Mouse (Mus musculus): ENCODE data around the gene Exoc3l. TPM values are rescaled to one million over a fixed set of nuclear protein-coding genes. Genes with fewer than 3 reads are reported as not detected.

Gene Exoc3l
- total RNA-seq (2023), result 1 to 10 TPM; 1.0 to 1.5 TPM

DNA sequence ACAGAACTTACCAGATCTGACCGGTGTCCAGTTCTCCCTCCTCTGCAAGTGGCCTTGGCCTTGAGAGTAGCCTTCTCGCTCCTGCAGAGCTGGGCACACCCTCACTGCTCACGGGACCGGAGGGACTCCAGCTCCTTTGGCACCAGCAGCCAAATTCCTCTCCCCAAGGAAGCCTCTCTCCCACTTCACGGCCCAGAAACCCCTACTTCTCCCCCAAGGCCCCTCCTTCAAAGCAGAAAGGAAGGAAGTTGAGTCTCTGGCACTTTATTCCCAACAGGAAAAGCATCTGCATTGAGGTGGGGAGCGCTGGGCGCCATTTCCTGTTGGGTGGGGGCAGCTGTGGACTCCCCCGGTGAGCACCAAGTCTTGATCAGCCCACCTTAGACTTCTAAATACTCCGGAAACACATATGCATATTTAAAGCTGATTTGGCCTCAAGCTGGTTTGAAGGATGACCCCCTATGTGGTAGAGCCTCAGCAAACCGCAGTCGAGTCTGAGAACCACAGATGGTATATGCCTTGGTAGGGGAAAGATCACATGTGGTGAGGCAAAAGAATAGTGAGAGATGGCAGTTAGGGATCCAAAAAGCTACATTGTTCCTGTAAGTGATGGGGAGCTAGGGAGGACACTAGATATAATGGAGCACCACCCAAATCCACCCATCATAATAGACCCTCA is at the start of gene Exoc3l:
TSS of gene Exoc3l (minus strand) at position 207 of the 679 bp plus-strand sequence.

DNA sequence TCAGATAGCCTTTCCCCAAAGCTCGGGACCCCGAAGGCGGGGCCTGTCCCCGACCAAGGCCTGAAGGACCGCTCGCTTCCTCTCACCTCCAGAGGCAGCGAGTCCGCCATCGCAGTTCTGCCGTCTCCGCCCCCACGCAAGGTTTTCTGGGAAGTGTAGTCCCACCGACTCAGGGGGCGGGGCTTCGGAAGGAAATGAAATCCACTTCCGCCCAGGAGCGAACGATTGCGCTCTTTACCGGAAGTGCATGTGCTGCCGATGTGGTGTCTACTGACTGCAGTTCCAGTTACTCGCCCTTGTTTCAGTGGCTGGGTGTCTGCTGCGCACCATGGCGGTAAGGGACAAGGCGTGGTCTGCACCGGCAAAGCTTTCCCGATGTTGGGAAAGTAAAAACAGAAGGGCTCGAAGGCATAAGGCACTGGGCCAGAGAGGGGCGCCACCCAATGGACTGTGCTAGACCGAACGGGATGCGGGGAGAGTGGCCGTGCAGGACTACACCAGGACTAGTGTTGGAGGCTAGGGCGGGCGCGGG is 30.3 kb upstream of the Exoc3l start, which contains the start of the genes Lrrc29 and Tmem208:
TSS of gene Lrrc29 (minus strand) at position 138 of the 532 bp plus-strand sequence.
TSS of gene Tmem208 (plus strand) at position 214 of the 532 bp plus-strand sequence.

GRCm38 (mm10) chr8:105305211-105306145 is 9.6 kb upstream of the Exoc3l start, which contains the start of gene Elmo3:
TSS of gene Elmo3 (plus strand) at chr8:105305601.

GRCm38 (mm10) chr8:105297511-105298192 is 1.8 kb upstream of the Exoc3l start, which contains the start of gene E2f4:
TSS of gene E2f4 (plus strand) at chr8:105297663.

DNA sequence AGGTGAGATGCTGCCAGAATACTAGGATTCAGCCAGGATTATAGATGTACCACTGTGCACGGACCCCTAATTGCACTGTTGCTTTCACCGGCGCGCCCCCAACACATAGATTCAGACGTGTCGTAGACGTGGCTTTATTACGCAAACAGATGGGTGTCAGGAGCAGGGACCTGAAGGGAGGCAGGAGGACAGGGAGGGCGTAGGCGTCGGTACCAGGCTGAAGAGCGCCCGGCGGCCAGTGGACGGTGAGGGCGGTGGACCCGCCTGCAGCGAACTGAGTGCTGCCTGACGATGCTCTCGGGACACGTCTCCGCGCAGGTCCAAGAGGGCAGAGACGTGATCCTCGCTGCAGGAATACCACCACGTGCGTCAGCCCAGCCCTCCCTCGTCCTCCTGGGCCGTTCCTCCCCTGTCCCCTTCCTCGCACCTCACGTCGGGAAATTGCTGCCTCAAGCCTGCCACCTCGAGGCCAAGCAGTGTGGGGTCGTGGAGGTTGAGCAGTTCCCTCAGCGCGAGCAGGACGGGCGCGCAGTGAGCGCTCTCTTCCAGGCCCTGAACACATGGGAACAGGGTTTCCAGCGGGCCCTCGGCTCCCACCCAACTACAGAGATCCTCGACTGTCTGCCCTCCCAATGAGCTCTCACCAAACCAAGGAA is 6.0 kb downstream of the Exoc3l start, which contains the start of gene 4931428F04Rik:
TSS of gene 4931428F04Rik (minus strand) at position 60 of the 656 bp plus-strand sequence.

DNA sequence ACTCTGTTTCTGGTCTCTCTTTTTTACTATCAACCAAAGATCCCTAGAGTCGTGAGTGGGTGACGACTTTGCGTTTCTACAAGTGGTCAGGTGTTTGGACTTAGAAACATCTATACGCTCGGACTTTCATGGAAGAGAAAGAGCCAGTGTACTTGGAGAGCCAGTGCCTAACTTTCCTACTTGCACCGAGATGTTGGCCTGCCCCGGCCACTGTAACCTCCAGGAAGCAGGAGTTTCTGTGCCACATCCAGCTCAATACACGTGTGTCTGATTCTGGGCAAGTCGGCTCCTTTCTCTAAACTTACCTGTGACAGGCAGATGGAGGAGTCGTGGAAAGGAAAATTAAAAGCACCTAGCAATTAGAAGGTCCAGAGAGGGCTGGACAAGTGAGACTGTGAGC is 20.1 kb downstream of the Exoc3l start, which contains the start of gene Nol3:
TSS of gene Nol3 (plus strand) at position 301 of the 400 bp plus-strand sequence.

GRCm38 (mm10) chr8:105269461-105269947 is 26.4 kb downstream of the Exoc3l start, which contains the start of gene Hsf4:
TSS of gene Hsf4 (plus strand) at chr8:105269801.

GRCm38 (mm10) chr8:105264024-105264982 is 31.6 kb downstream of the Exoc3l start, which contains the start of the genes Tradd and Fbxl8:
TSS of gene Tradd (minus strand) at chr8:105264609.
TSS of gene Fbxl8 (plus strand) at chr8:105264648.

GRCm38 (mm10) chr8:105254966-105255350 is 40.9 kb downstream of the Exoc3l start, which contains the start of gene B3gnt9:
TSS of gene B3gnt9 (minus strand) at chr8:105255153.

Other genes with a start within 250 kb of the Exoc3l start
- gene Ces3a, start 247.5 kb downstream of the Exoc3l start, total RNA-seq (2023), result not detected
- not detected for gene Ces3b, start 212.3 kb downstream of the Exoc3l start, total RNA-seq (2023)
- gene Ces4a, start 164.3 kb downstream of the Exoc3l start, total RNA-seq (2023), result not detected
- gene Cbfb, start 125.4 kb downstream of the Exoc3l start, total RNA-seq (2023), result 10 to 100 TPM; 75.7 to 84.6 TPM
- gene D230025D16Rik, start 71.0 kb downstream of the Exoc3l start, total RNA-seq (2023), result 10 to 100 TPM; 28.4 to 40.9 TPM
- gene B3gnt9, start 40.9 kb downstream of the Exoc3l start, total RNA-seq (2023), result 1 to 10 TPM in 1 of 2 experiments, under 1 TPM in 1; 0.46 to 1.0 TPM
- 10 to 100 TPM; 14.7 to 15.1 TPM for gene Tradd, start 31.5 kb downstream of the Exoc3l start, total RNA-seq (2023)
- gene Fbxl8, start 31.5 kb downstream of the Exoc3l start, total RNA-seq (2023), result 1 to 10 TPM; 4.4 to 7.2 TPM
- gene Hsf4, start 26.3 kb downstream of the Exoc3l start, total RNA-seq (2023), result under 1 TPM in 1 of 2 experiments, not detected in 1; 0.75 TPM
- not detected for gene Nol3, start 20.0 kb downstream of the Exoc3l start, total RNA-seq (2023)
- gene 4931428F04Rik, start 6.2 kb downstream of the Exoc3l start, total RNA-seq (2023), result 1 to 10 TPM; 1.4 to 1.8 TPM
- 10 to 100 TPM; 58.9 to 66.0 TPM for gene E2f4, start 1.6 kb upstream of the Exoc3l start, total RNA-seq (2023)
- gene Elmo3, start 9.5 kb upstream of the Exoc3l start, total RNA-seq (2023), result 1 to 10 TPM in 1 of 2 experiments, under 1 TPM in 1; 0.81 to 1.7 TPM
- gene Lrrc29, start 30.2 kb upstream of the Exoc3l start, total RNA-seq (2023), result 1 to 10 TPM; 5.8 to 6.6 TPM
- gene Tmem208, start 30.3 kb upstream of the Exoc3l start, total RNA-seq (2023), result 10 to 100 TPM; 25.0 to 27.3 TPM
- gene Fhod1, start 51.9 kb upstream of the Exoc3l start, total RNA-seq (2023), result 10 to 100 TPM; 32.7 to 37.5 TPM
- gene Slc9a5, start 52.7 kb upstream of the Exoc3l start, total RNA-seq (2023), result 1 to 10 TPM in 1 of 2 experiments, under 1 TPM in 1; 0.82 to 1.2 TPM
- gene Plekhg4, start 77.2 kb upstream of the Exoc3l start, total RNA-seq (2023), result under 1 TPM in 1 of 2 experiments, not detected in 1; 0.22 TPM
- under 1 TPM in 1 of 2 experiments, not detected in 1; 0.13 TPM for gene Kctd19, start 117.4 kb upstream of the Exoc3l start, total RNA-seq (2023)
- under 1 TPM in 1 of 2 experiments, not detected in 1; 0.24 TPM for gene Lrrc36, start 117.5 kb upstream of the Exoc3l start, total RNA-seq (2023)
- gene Tppp3, start 175.4 kb upstream of the Exoc3l start, total RNA-seq (2023), result 1 to 10 TPM; 6.6 to 8.5 TPM
- gene Zdhhc1, start 200.8 kb upstream of the Exoc3l start, total RNA-seq (2023), result 1 to 10 TPM; 1.1 to 2.7 TPM
- gene Hsd11b2, start 222.7 kb upstream of the Exoc3l start, total RNA-seq (2023), result not detected